Mouse (Mus musculus) spleen, postnatal 10 days (tissue): ENCODE results near the gene Tsks.

Experiments used
- DNase-seq, 2 experiments: peaks; one replicate each; pipeline ENCODE4 v3.0.0; 2021 to 2022; ENCODE audit warnings: low spot score in 2 of 2

Gene Tsks

GRCm38 (mm10) chr7:45006503-45006902 lies 63.5 kb downstream of the Tsks start:
- no peak for DNase-seq

GRCm38 (mm10) chr7:45007141-45007540 lies 64.1 kb downstream of the Tsks start:
- no peak for DNase-seq
